Mouse (Mus musculus) liver, embryonic 13.5 days (tissue): ENCODE results near the gene Ctrl. TPM values are rescaled to one million over a fixed set of nuclear protein-coding genes. Genes with fewer than 3 reads are reported as not detected.

Source experiments
- ATAC-seq: fragments of 200-750 bp; cut with Nextera tagmentation; 2 replicates; pipeline ENCODE4 v1.8.0; 2017; ENCODE audit warnings: low read depth, mild to moderate bottlenecking, moderate number of reproducible peaks, moderate library complexity
- DNase-seq: peaks from one replicate; pipeline ENCODE4 v3.0.0; 2022
- H3K27ac ChIP-seq: fragments of 300-500 bp; sonication (generic); 2 replicates; pipeline ENCODE4 v1.5.1; 2015; ENCODE audit warnings: moderate library complexity, mild to moderate bottlenecking, inconsistent platforms
- H3K27me3 ChIP-seq: fragments of 300-500 bp; sonication (generic); 2 replicates; pipeline ENCODE4 v1.6.1; 2015; ENCODE audit warnings: mild to moderate bottlenecking, inconsistent platforms
- H3K36me3 ChIP-seq: fragments of 300-500 bp; sonication (generic); 2 replicates; pipeline ENCODE4 v1.6.1; 2015; ENCODE audit warnings: mild to moderate bottlenecking, inconsistent platforms
- H3K4me1 ChIP-seq: fragments of 300-500 bp; sonication (generic); replicated peaks from 2 replicates; pipeline ENCODE4 v1.6.1; 2015; ENCODE audit warnings: inconsistent platforms
- H3K4me2 ChIP-seq: fragments of 300-500 bp; sonication (generic); 2 replicates; pipeline ENCODE4 v1.6.1; 2015; ENCODE audit warnings: inconsistent platforms, mild to moderate bottlenecking, moderate library complexity
- H3K4me3 ChIP-seq: fragments of 300-500 bp; sonication (generic); replicated peaks from 2 replicates; pipeline ENCODE4 v1.5.1; 2015; ENCODE audit warnings: mild to moderate bottlenecking, inconsistent platforms
- H3K9ac ChIP-seq: fragments of 300-500 bp; sonication (generic); 2 replicates; pipeline ENCODE4 v1.6.1; 2015; ENCODE audit warnings: mild to moderate bottlenecking, inconsistent platforms
- H3K9me3 ChIP-seq: fragments of 300-500 bp; sonication (generic); replicated peaks from 2 replicates; pipeline ENCODE4 v1.6.1; 2016; ENCODE audit warnings: inconsistent platforms
- WGBS: fragments of 180-500 bp; shearing (Covaris S2); methylation state at CpG from one replicate; pipeline ENCODE4 v1.1.7; 2015; ENCODE audit not compliant: insufficient replicate concordance; 5-methylcytosine and 5-hydroxymethylcytosine counted together
- polyA plus RNA-seq: library from polyadenylated mRNA; unstranded; fragments of >200 nt; fragmentation: Nextera tagmentation; extraction: Ambion mirVana; gene quantifications from 2 replicates; pipeline ENCODE4 v1.2.1, GENCODE M21; 2015

The Ctrl gene
- polyA plus RNA-seq, 1 experiment from 2014 or later, result 0.60 TPM

GRCm38 (mm10) chr8:105964506-105965265, 31.0 kb upstream of the Ctrl start:
- no peak for ATAC-seq
- peak overlapping the region; percentile 84 for H3K4me3 ChIP-seq
- peak overlapping the region; percentile 87 for H3K9ac ChIP-seq
- no peak for DNase-seq
- no peaks in the 10 kb centered on the region for H3K9me3 ChIP-seq
- H3K4me1 ChIP-seq, result peaks cover 89% of the 10 kb centered on the region
- H3K36me3 ChIP-seq, result peaks cover 9% of the 10 kb centered on the region
- H3K4me2 ChIP-seq, result peak overlapping the region; percentile 96
- WGBS, result 45% methylated on average over 12 of the region's 12 CpGs
- peak overlapping the region; percentile 93 for H3K27ac ChIP-seq
- H3K27me3 ChIP-seq, result no peaks in the 10 kb centered on the region

GRCm38 (mm10) chr8:105961536-105961935, 27.9 kb upstream of the Ctrl start:
- Histone ChIP-seq H3K27ac (peak overlapping the region; percentile 30; the same call in 1 of the 2 replicates), H3K4me2 (peak overlapping the region; percentile 65), H3K27me3 (no peaks in the 10 kb centered on the region), H3K36me3 (peaks cover 35% of the 10 kb centered on the region), H3K4me1 (peaks cover 75% of the 10 kb centered on the region), H3K9me3 (no peaks in the 10 kb centered on the region), H3K9ac (peak overlapping the region; percentile 41; the same call in 1 of the 2 replicates), H3K4me3 (peak overlapping the region; percentile 31)
- peak; percentile 58 for DNase-seq
- 17% methylated on average over 10 of the region's 10 CpGs for WGBS
- ATAC-seq, result peak; percentile 39

GRCm38 (mm10) chr8:105961101-105961500, 27.4 kb upstream of the Ctrl start:
- H3K4me1 ChIP-seq, result peaks cover 70% of the 10 kb centered on the region
- WGBS, result 45% methylated on average over 14 of the region's 14 CpGs
- 0 out of 2 replicates have a peak overlapping the region, but pooled peaks have one; percentile 30 for H3K27ac ChIP-seq
- DNase-seq (peak; percentile 53), ATAC-seq (no peak)
- H3K9me3 ChIP-seq, result no peaks in the 10 kb centered on the region
- peaks cover 38% of the 10 kb centered on the region for H3K36me3 ChIP-seq
- peak overlapping the region; percentile 65 for H3K4me2 ChIP-seq
- H3K9ac ChIP-seq, result peak overlapping the region; percentile 41; the same call in 1 of the 2 replicates
- peak overlapping the region; percentile 31 for H3K4me3 ChIP-seq
- no peaks in the 10 kb centered on the region for H3K27me3 ChIP-seq

GRCm38 (mm10) chr8:105959350-105959749, 25.7 kb upstream of the Ctrl start:
- H3K9ac ChIP-seq, result no peak overlapping the region
- no peaks in the 10 kb centered on the region for H3K27me3 ChIP-seq
- H3K4me2 ChIP-seq, result no peak overlapping the region
- peaks cover 50% of the 10 kb centered on the region for H3K36me3 ChIP-seq
- 75% methylated on average over 7 of the region's 7 CpGs for WGBS
- no peak for DNase-seq
- H3K4me1 ChIP-seq, result peaks cover 54% of the 10 kb centered on the region
- H3K4me3 ChIP-seq, result no peak overlapping the region
- no peak overlapping the region for H3K27ac ChIP-seq
- H3K9me3 ChIP-seq, result no peaks in the 10 kb centered on the region
- no peak for ATAC-seq

- H3K4me1 ChIP-seq, result peaks cover 38% of the 10 kb centered on the region
- ATAC-seq (no peak), DNase-seq (no peak)
- H3K4me2 ChIP-seq, result no peak overlapping the region
- 58% methylated on average over 3 of the region's 4 CpGs for WGBS
- H3K27me3 ChIP-seq, result no peaks in the 10 kb centered on the region
- H3K9ac ChIP-seq, result no peak overlapping the region
- peaks cover 63% of the 10 kb centered on the region for H3K36me3 ChIP-seq
- no peaks in the 10 kb centered on the region for H3K9me3 ChIP-seq
- H3K4me3 ChIP-seq, result no peak overlapping the region
- no peak overlapping the region for H3K27ac ChIP-seq
These were observed 24.2 kb upstream of the Ctrl start for GRCm38 (mm10) chr8:105957813-105958212.

GRCm38 (mm10) chr8:105956556-105956955, 22.9 kb upstream of the Ctrl start:
- H3K27ac ChIP-seq, result no peak overlapping the region
- 92% methylated on average over 4 of the region's 4 CpGs for WGBS
- peaks cover 26% of the 10 kb centered on the region for H3K4me1 ChIP-seq
- peaks cover 74% of the 10 kb centered on the region for H3K36me3 ChIP-seq
- no peak overlapping the region for H3K9ac ChIP-seq
- no peak overlapping the region for H3K4me2 ChIP-seq
- no peaks in the 10 kb centered on the region for H3K27me3 ChIP-seq
- DNase-seq, result no peak
- ATAC-seq, result no peak
- no peaks in the 10 kb centered on the region for H3K9me3 ChIP-seq
- H3K4me3 ChIP-seq, result no peak overlapping the region

- Histone ChIP-seq H3K4me3 (no peak overlapping the region), H3K4me1 (peaks cover 11% of the 10 kb centered on the region), H3K36me3 (peaks cover 88% of the 10 kb centered on the region), H3K27me3 (no peaks in the 10 kb centered on the region), H3K4me2 (no peak overlapping the region), H3K27ac (no peak overlapping the region), H3K9me3 (no peaks in the 10 kb centered on the region), H3K9ac (no peak overlapping the region)
- DNase-seq (no peak), ATAC-seq (no peak)
- WGBS, result 66% methylated on average over 7 of the region's 7 CpGs
These were observed 17.5 kb upstream of the Ctrl start for GRCm38 (mm10) chr8:105951057-105951659.

- 76% methylated on average over 10 of the region's 10 CpGs for WGBS
- Histone ChIP-seq H3K27ac (no peak overlapping the region; the same call in 1 of the 2 replicates), H3K4me1 (peaks cover 11% of the 10 kb centered on the region), H3K9me3 (no peaks in the 10 kb centered on the region), H3K36me3 (peaks cover 94% of the 10 kb centered on the region), H3K9ac (no peak overlapping the region), H3K4me3 (no peak overlapping the region), H3K27me3 (no peaks in the 10 kb centered on the region), H3K4me2 (no peak overlapping the region)
- DNase-seq (no peak), ATAC-seq (peak; percentile 13; the same call in 1 of the 2 replicates)
These were observed 15.7 kb upstream of the Ctrl start for GRCm38 (mm10) chr8:105949350-105949749.

- WGBS, result 58% methylated on average over 8 of the region's 8 CpGs
- no peaks in the 10 kb centered on the region for H3K9me3 ChIP-seq
- no peaks in the 10 kb centered on the region for H3K27me3 ChIP-seq
- peaks cover 19% of the 10 kb centered on the region for H3K4me1 ChIP-seq
- H3K4me3 ChIP-seq, result peak within 1 kb of the TSS; percentile 45
- peak within 1 kb of the TSS; percentile 73 for H3K27ac ChIP-seq
- DNase-seq (no peak), ATAC-seq (peak; percentile 68)
- peak within 1 kb of the TSS; percentile 43; the same call in 1 of the 2 replicates for H3K9ac ChIP-seq
- peaks cover 79% of the 10 kb centered on the region for H3K36me3 ChIP-seq
- peak within 1 kb of the TSS; percentile 53 for H3K4me2 ChIP-seq
These were observed 9.7 kb upstream of the Ctrl start, which contains the start of gene Lcat for GRCm38 (mm10) chr8:105943321-105943739. Gene Lcat (minus strand): TSS chr8:105943382.

- Histone ChIP-seq H3K4me2 (peak overlapping the region; percentile 53), H3K4me3 (peak overlapping the region; percentile 45), H3K4me1 (peaks cover 27% of the 10 kb centered on the region), H3K9me3 (no peaks in the 10 kb centered on the region), H3K27ac (peak overlapping the region; percentile 73), H3K27me3 (no peaks in the 10 kb centered on the region), H3K36me3 (peaks cover 71% of the 10 kb centered on the region), H3K9ac (peak overlapping the region; percentile 43; the same call in 1 of the 2 replicates)
- 74% methylated on average over 5 of the region's 5 CpGs for WGBS
- DNase-seq, result no peak
- peak; percentile 32 for ATAC-seq
These were observed 8.9 kb upstream of the Ctrl start for GRCm38 (mm10) chr8:105942542-105942941.

- no peak for DNase-seq
These were observed 8.4 kb upstream of the Ctrl start for GRCm38 (mm10) chr8:105942026-105942425.

More at GRCm38 (mm10) chr8:105942026-105942425, 8.4 kb upstream of the Ctrl start:
- peaks cover 27% of the 10 kb centered on the region for H3K4me1 ChIP-seq
- peak overlapping the region; percentile 43 for H3K9ac ChIP-seq
- H3K36me3 ChIP-seq, result peaks cover 66% of the 10 kb centered on the region
- no peaks in the 10 kb centered on the region for H3K9me3 ChIP-seq
- 83% methylated on average over 11 of the region's 11 CpGs for WGBS
- no peak for ATAC-seq
- no peaks in the 10 kb centered on the region for H3K27me3 ChIP-seq
- peak overlapping the region; percentile 53 for H3K4me2 ChIP-seq
- peak overlapping the region; percentile 45 for H3K4me3 ChIP-seq
- H3K27ac ChIP-seq, result peak overlapping the region; percentile 71
